In the genomic region with DNA sequence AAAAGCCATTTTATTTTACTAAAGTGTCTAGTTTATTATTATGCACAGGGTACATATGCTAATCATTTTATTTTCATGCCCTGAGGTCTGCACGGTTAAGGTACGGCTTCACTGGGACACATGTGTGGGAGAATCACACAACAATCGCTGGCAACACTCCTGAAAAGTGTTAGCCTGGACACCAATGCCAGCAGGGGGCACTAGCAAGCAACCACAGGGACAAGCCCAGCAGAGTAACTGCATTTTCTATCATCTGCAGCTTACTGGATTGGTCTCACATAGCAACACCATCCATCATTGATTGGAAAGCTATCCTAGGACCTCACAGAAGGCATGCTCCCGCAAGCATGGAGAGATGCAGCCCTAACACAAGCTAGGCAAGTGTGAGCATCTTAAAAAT, we compare ENCODE assay signal across 9 mouse cellular contexts. TPM values are rescaled to one million over a fixed set of nuclear protein-coding genes. Genes with fewer than 3 reads are reported as not detected.
DNase-seq lines count a peak whose midpoint lies in the region; ATAC-seq lines count a peak whose summit lies in the region.
"Had no signal": no experiment of that assay in that cellular context is flagged by ENCODE, and none has a peak within 500 bp of the region (broad histone marks: within the 10 kb centered on the region; RNA-seq: fewer than 3 reads in every experiment).

No protein-coding gene starts in this region.

- H3K4me2 ChIP-seq in hindbrain, embryonic 16.5 days (ENCODE audit: low read length): no peak overlapping the region
- H3K4me2 ChIP-seq: liver, embryonic 15.5 days had no signal

- H3K27ac ChIP-seq in forebrain, embryonic 10.5 days: no peak overlapping the region
- no peak overlapping the region for H3K27ac ChIP-seq in hindbrain, embryonic 16.5 days (ENCODE audit: low read depth, low read length)
- H3K27ac ChIP-seq in limb, embryonic 10.5 days: no peak overlapping the region
- H3K27ac ChIP-seq: liver, embryonic 15.5 days had no signal

- H3K9me3 ChIP-seq in forebrain, embryonic 10.5 days: peaks cover 4% of the 10 kb centered on the region; the same call in 1 of the 2 replicates
- H3K9me3 ChIP-seq in hindbrain, embryonic 16.5 days (ENCODE audit: control insufficient read depth, low read length): peaks cover 3% of the 10 kb centered on the region
- no peaks in the 10 kb centered on the region for H3K9me3 ChIP-seq in limb, embryonic 10.5 days (replicated peaks)
- H3K9me3 ChIP-seq: liver, embryonic 15.5 days had no signal

- no peak overlapping the region for H3K9ac ChIP-seq in hindbrain, embryonic 16.5 days (ENCODE audit: low read depth, low read length)
- H3K9ac ChIP-seq: liver, embryonic 15.5 days had no signal

- no peaks in the 10 kb centered on the region for H3K36me3 ChIP-seq in forebrain, embryonic 10.5 days (replicated peaks)
- H3K36me3 ChIP-seq in hindbrain, embryonic 16.5 days (ENCODE audit: control insufficient read depth, insufficient read depth, low read length): no peaks in the 10 kb centered on the region
- no peaks in the 10 kb centered on the region for H3K36me3 ChIP-seq in limb, embryonic 10.5 days
- H3K36me3 ChIP-seq: liver, embryonic 15.5 days had no signal

- H3K4me1 ChIP-seq in forebrain, embryonic 10.5 days: no peaks in the 10 kb centered on the region
- 0 out of 2 replicates have a peak, but pooled peaks cover 2% of the 10 kb centered on the region for H3K4me1 ChIP-seq in hindbrain, embryonic 16.5 days (ENCODE audit: control insufficient read depth, insufficient read depth, low read depth, low read length)
- no peaks in the 10 kb centered on the region for H3K4me1 ChIP-seq in limb, embryonic 10.5 days
- H3K4me1 ChIP-seq: liver, embryonic 15.5 days had no signal

- H3K4me3 ChIP-seq in forebrain, embryonic 10.5 days: no peak overlapping the region
- H3K4me3 ChIP-seq in hindbrain, embryonic 16.5 days (ENCODE audit: low read length): no peak overlapping the region
- H3K4me3 ChIP-seq in limb, embryonic 10.5 days: no peak overlapping the region
- H3K4me3 ChIP-seq: liver, embryonic 15.5 days had no signal

- peaks cover 15% of the 10 kb centered on the region; the same call in 1 of the 2 replicates for H3K27me3 ChIP-seq in forebrain, embryonic 10.5 days (ENCODE audit: poor library complexity, severe bottlenecking)
- peaks cover 2% of the 10 kb centered on the region for H3K27me3 ChIP-seq in hindbrain, embryonic 16.5 days (replicated peaks; ENCODE audit: control insufficient read depth, insufficient read depth, low read length)
- peaks cover 9% of the 10 kb centered on the region; the same call in 1 of the 2 replicates for H3K27me3 ChIP-seq in limb, embryonic 10.5 days (ENCODE audit: low read depth, poor library complexity, severe bottlenecking)
- H3K27me3 ChIP-seq: liver, embryonic 15.5 days had no signal

- DNase-seq in heart, adult 18-20 months: peak; percentile 27 to 72
- DNase-seq in heart, adult 9 months (ENCODE audit: low spot score in 2 of 2): no peak
- peak; percentile 77 for DNase-seq in adrenal gland, postnatal 14 days
- peak; percentile 64 for DNase-seq in forebrain, embryonic 10.5 days (ENCODE audit: extremely low spot score, low spot score)
- peak; percentile 86 for DNase-seq in limb, embryonic 10.5 days (ENCODE audit: low spot score)
- peak; percentile 69 for DNase-seq in neural tube, embryonic 10.5 days (ENCODE audit: extremely low spot score, low spot score)
- peak; percentile 84 for DNase-seq in testis, postnatal 10 days (ENCODE audit: low spot score)

- ATAC-seq in hindbrain, embryonic 16.5 days: peak; percentile 72

- WGBS in forebrain, embryonic 10.5 days: 60% methylated on average over 4 of the region's 4 CpGs
- 21% methylated on average over 4 of the region's 4 CpGs for WGBS in hindbrain, embryonic 16.5 days
- 45% methylated on average over 4 of the region's 4 CpGs for WGBS in limb, embryonic 10.5 days

RNA-seq across cellular contexts. Expression of gene Pum3, which starts 20.8 kb away (rescaled TPM):
- total RNA-seq in heart, adult 18-20 months (2021): 10 to 100 TPM; 32.0 to 34.1 TPM
- total RNA-seq in adrenal gland, postnatal 14 days (2021): 98.9 and 123 TPM in 2 replicates
- 97.2 and 102 TPM in 2 replicates for polyA plus RNA-seq in forebrain, embryonic 10.5 days (2016; fragmentation: Nextera tagmentation; extraction: Ambion mirVana)
- 51.7 TPM in 2 replicates for polyA plus RNA-seq in hindbrain, embryonic 16.5 days (2015; fragmentation: Nextera tagmentation; extraction: Ambion mirVana)
- 92.5 and 95.3 TPM in 2 replicates for polyA plus RNA-seq in limb, embryonic 10.5 days (2016; fragmentation: Nextera tagmentation; extraction: Ambion mirVana)

Comparison
In these comparisons a context has a peak if more than half of its experiments do, and no peak if none do; other contexts are left out.
1. DNase-seq: peak in heart, adult 18-20 months (2 of 2), adrenal gland, postnatal 14 days (single experiment), forebrain, embryonic 10.5 days (single experiment), limb, embryonic 10.5 days (single experiment), neural tube, embryonic 10.5 days (single experiment) and testis, postnatal 10 days (single experiment); none in heart, adult 9 months (0 of 2).